Mouse (Mus musculus) MEL-GATA-1-ER (cell line): ENCODE measurements around the gene Notch1.

Experiments
- DNase-seq: peaks from one replicate; pipeline ENCODE4 v3.0.0-alpha.2; 2012; ENCODE audit warnings: low read depth; ENCODE audit errors: extremely low read depth

Notch1 gene

GRCm38 (mm10) chr2:26516275-26516674 lies at the start of gene Notch1:
Gene Notch1 (minus strand): TSS chr2:26516663.
- DNase-seq = no peak

- no peak for DNase-seq
Measured at GRCm38 (mm10) chr2:26566221-26566620, 49.8 kb upstream of the Notch1 start.

DNA sequence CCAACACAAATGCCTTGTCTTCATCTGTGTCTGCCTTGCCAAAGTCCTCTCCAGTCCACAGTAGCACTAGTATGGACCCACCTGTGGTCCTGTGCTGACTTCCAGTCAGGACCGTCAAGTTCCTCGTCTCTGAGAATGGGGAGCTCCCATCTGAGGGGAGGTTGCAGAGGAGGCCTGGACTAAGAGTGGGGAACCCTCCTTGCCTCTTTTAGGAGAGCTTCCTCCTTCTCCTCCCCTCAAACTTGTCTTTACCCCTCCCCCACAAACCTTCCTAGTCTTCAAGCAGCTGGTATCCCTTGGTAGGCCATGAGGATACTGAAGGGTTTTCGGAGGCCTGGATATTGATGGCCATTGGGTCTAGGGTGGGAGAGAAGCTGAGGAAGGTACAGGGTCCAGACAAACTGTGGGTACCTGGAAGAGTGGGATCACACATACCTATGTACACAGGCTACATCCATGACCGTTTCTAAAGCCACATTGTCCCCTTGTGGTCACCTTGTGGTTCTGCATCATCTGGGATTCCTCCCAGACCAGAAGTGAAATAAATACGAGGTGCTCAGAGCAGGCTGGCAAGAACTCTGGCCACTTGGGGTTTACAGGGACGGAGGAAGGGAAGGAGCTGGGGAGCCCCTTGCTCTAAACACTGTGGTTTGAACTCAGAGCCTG lies 45.0 kb upstream of the Notch1 start:
- no peak for DNase-seq

DNA sequence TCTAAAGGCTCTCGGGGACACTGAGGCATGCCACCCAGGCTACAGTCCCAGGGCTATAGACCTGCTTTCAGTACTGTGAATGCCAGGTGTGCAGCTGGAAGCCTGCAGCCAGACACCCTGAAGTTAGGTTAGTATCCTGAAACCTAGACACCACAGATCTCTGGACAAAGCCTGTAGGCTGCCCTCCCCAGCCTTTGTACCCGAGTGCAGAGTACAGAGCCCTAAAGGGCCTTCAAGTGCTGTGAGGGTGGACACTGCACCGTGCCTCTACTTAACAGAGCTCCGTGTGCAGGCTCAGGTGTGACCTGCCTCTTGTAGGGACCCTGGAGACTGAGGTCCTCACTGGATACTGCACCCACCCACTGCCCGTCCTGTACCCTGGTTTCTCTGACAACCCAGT lies 44.0 kb upstream of the Notch1 start:
- DNase-seq = no peak

DNA sequence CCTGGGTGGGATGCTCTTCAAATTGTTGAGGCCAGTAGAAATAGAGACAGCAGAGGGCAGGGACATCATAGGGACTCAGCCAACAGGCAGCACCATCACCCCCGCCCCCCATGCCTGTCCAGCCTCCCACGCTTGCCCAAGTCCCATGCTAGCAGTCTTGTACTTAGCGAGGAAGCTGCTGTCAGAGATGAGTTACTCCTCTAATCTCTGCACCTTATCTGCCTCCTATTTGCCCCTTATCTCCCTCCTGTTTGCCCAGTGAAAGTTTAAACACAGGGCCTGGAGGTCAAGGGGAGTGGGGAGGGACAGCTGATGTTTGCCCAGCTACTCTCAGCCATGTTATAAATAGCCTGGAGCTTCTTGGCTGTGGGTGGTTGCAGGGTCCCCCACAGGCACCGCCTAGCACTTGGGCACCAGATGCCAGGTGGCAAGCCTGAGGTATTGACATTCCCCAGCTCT lies 40.1 kb upstream of the Notch1 start:
- no peak for DNase-seq

- DNase-seq = no peak
Measured at GRCm38 (mm10) chr2:26555076-26555475, 38.6 kb upstream of the Notch1 start.

DNA sequence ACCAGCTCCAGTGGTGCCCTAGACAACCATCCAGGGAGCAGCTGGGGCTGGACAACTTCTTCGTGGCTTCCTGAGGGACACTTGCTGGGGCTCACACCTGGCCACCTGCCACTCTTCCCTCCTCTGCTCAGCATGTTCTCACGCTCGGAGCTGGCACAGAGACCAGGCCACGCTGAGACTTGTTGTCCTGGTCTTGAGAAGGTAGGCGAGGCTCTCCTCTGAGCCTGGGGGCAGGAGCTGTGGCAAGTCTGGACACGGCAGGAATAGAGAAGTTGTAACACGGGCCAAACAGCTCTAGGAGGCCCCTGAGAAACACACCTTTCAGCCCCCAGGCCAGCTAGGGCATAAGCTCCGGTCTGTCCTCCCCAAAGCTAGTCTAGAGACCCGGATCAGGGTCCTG lies 37.4 kb upstream of the Notch1 start:
- no peak for DNase-seq

- no peak for DNase-seq
Measured at GRCm38 (mm10) chr2:26552066-26552465, 35.6 kb upstream of the Notch1 start.

DNA sequence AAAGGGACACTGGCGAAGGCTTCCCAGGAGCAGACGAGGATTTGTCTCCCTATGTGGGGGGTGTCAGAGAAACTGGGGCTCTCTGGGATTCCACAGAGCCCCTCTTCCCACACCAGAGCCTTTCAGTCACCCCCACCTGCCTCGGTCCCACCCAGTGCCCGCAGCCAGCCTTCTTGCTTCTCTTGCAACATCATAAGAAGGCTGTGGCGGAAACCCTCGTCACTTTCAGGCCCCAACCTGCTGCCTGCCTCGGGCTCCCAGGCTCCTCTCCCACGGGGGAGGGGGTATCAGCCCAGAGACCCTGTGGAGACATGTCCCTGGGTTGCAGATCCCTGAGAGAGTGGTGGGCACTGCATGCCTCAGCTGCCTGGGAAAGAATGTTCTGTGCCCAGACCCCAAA lies 35.0 kb upstream of the Notch1 start:
- no peak for DNase-seq

- no peak for DNase-seq
Measured at GRCm38 (mm10) chr2:26550777-26551176, 34.3 kb upstream of the Notch1 start.

- DNase-seq = no peak
Measured at GRCm38 (mm10) chr2:26550205-26550604, 33.7 kb upstream of the Notch1 start.

DNA sequence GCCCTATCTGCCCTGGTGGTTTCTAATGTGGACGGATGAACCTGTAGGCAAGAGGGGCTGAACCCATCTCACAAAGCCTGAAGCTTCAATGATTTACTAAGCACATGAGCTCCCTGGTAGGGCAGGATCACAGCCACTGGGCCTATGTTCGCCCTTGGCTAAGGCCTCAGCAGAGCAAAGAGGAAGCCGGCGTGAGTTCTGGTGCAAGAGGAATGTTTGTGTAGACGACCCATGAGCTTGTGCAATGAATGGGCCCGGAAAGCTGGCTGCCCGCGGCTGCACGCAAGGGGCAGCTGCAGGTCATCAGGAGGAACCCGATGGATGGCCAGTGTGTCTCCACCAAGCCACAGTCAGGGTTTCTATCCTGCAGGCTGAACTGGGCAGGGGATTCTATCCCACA lies 33.3 kb upstream of the Notch1 start:
- DNase-seq = no peak

DNA sequence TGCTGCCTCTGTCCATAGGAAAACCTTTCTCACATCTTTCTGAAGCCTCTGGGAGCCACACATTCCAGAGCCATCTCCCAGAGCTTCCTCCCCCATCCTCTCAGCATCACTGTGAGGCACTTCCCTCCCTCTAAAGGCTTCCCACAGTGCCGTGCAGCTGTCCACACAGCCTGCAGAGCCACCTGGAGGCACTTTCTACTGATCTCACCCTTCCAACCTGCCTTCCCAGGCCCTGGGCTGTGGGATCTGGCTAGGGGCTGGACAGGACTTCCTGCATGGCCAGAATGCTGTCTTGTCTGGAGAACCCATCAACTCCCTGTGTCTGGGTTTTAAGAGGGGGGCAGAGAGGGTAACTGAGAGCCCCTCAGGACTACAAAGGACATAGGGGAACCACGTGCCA lies 31.0 kb upstream of the Notch1 start:
- DNase-seq = no peak

GRCm38 (mm10) chr2:26544265-26544664 lies 27.8 kb upstream of the Notch1 start:
- DNase-seq = no peak

DNA sequence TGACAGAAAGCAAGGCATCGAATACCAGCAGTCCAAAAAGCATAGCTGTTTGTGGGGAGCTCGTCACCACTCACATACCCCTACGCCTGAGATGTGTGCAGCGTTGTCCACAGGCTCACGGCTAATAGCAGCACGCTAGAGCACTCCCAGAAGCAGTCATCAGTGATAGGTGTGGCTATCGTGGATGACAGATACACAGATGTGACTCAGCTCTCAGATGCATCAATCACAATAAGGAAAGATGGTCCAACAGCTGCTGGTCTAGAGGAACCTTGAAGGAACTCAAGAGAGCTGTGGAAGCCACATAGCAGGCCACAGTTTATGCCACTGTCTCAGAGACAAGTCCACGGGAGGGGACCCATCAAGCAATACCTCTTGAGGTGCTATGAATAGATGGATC lies 27.3 kb upstream of the Notch1 start:
- DNase-seq = no peak

- no peak for DNase-seq
Measured at GRCm38 (mm10) chr2:26543155-26543554, 26.7 kb upstream of the Notch1 start.

GRCm38 (mm10) chr2:26541258-26541910 lies 24.9 kb upstream of the Notch1 start:
- no peak for DNase-seq

DNA sequence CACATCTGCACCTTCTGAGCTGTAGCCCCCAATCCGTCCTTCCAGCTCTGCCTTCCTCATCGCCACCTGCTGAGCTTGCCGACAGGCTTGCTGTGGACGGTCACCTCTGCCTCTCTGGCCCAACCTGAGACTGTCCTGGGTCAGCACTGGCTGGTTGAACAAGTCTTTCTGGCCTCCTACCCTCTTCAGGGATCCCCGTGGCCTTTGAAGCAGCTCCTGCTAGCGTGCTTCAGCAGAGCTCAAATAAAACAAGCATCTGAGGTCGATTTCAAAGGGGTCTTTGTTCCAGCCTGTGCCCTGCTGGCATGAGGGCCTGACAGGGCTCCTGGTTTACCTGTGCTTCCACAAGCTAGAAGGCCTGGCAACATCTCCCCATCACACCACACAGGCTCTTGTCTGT lies 24.3 kb upstream of the Notch1 start:
- no peak for DNase-seq

- DNase-seq = no peak
Measured at GRCm38 (mm10) chr2:26539516-26539915, 23.1 kb upstream of the Notch1 start.

GRCm38 (mm10) chr2:26535517-26536045 lies 19.1 kb upstream of the Notch1 start:
- no peak for DNase-seq

GRCm38 (mm10) chr2:26534616-26535015 lies 18.2 kb upstream of the Notch1 start:
- no peak for DNase-seq

DNA sequence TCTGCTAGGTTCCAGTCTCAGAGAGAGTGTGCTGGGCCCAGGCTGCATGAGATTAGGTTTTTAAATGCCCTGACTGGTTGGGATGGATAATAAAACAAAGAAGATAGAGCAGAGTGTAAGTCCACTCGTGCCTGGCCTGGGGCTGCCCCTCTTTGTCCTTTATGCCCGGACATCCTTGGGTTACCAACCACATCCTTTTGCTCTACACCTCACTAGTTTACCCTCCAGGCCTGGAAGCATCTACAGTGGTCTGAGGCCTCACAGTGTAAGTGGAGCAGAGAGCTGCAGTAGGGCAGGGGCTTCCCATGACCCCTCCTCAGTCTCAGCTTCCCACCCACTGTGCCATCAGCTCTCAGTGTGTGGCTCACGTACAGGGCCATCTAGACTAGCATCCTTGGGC lies 17.7 kb upstream of the Notch1 start:
- DNase-seq = no peak

DNA sequence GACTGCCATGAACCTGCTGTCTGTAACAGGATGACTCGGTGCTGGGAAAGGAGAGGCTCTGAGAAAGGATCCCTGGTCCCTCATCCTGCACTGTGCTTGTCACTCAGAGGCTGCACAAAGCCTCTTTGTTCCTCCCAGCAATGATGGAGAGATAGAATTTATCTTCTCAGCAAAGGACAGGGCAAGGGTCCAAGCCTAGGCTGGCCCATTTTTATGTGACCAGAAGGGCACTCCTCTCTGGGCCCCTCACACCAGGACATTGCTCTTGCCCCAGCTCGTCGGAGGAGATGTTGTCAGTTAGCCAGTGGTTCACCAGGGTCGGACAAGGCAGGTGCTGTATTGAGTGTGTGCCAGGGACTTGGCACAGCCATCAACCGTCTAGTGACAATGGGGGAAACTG lies 16.8 kb upstream of the Notch1 start:
- no peak for DNase-seq
